Mouse (Mus musculus): ENCODE results near the gene Neb.

Gene Neb

GRCm38 (mm10) chr2:52314922-52315730 is 63.1 kb downstream of the Neb start:
- no peak for DNase-seq (ENCODE audit: inconsistent age in 2 of 2, low spot score in 1 of 2)

- DNase-seq (ENCODE audit: inconsistent age in 2 of 2, low spot score in 1 of 2) = no peak
Measured at GRCm38 (mm10) chr2:52310757-52311156, 67.5 kb downstream of the Neb start.

GRCm38 (mm10) chr2:52306635-52307034 is 71.6 kb downstream of the Neb start:
- no peak for DNase-seq (ENCODE audit: inconsistent age in 2 of 2, low spot score in 1 of 2)

GRCm38 (mm10) chr2:52304554-52304953 is 73.7 kb downstream of the Neb start:
- no peak for DNase-seq (ENCODE audit: inconsistent age in 2 of 2, low spot score in 1 of 2)

- peak in 1 of 2 experiments; percentile 47 for DNase-seq (ENCODE audit: inconsistent age in 2 of 2, low spot score in 1 of 2)
Measured at GRCm38 (mm10) chr2:52303405-52303804, 74.9 kb downstream of the Neb start.

- DNase-seq (ENCODE audit: inconsistent age in 2 of 2, low spot score in 1 of 2) = no peak
Measured at GRCm38 (mm10) chr2:52297969-52298368, 80.3 kb downstream of the Neb start.

- DNase-seq (ENCODE audit: inconsistent age in 2 of 2, low spot score in 1 of 2) = no peak
Measured at GRCm38 (mm10) chr2:52296779-52297178, 81.5 kb downstream of the Neb start.

GRCm38 (mm10) chr2:52287436-52287835 is 90.8 kb downstream of the Neb start:
- DNase-seq (ENCODE audit: inconsistent age in 2 of 2, low spot score in 1 of 2) = no peak

GRCm38 (mm10) chr2:52286421-52286820 is 91.9 kb downstream of the Neb start:
- peak; percentile 45 to 69 for DNase-seq (ENCODE audit: inconsistent age in 2 of 2, low spot score in 1 of 2)

- DNase-seq (ENCODE audit: inconsistent age in 2 of 2, low spot score in 1 of 2) = no peak
Measured at GRCm38 (mm10) chr2:52272146-52272545, 106.1 kb downstream of the Neb start.

GRCm38 (mm10) chr2:52270911-52271310 is 107.4 kb downstream of the Neb start:
- DNase-seq (ENCODE audit: inconsistent age in 2 of 2, low spot score in 1 of 2) = no peak

- DNase-seq (ENCODE audit: inconsistent age in 2 of 2, low spot score in 1 of 2) = peak; percentile 26 to 72
Measured at GRCm38 (mm10) chr2:52262149-52262548, 116.1 kb downstream of the Neb start.

- no peak for DNase-seq (ENCODE audit: inconsistent age in 2 of 2, low spot score in 1 of 2)
Measured at GRCm38 (mm10) chr2:52252037-52252436, 126.2 kb downstream of the Neb start.

- no peak for DNase-seq (ENCODE audit: inconsistent age in 2 of 2, low spot score in 1 of 2)
Measured at GRCm38 (mm10) chr2:52248316-52248826, 129.9 kb downstream of the Neb start.

- DNase-seq (ENCODE audit: inconsistent age in 2 of 2, low spot score in 1 of 2) = no peak
Measured at GRCm38 (mm10) chr2:52245091-52245490, 133.2 kb downstream of the Neb start.

GRCm38 (mm10) chr2:52242691-52243090 is 135.6 kb downstream of the Neb start:
- DNase-seq (ENCODE audit: inconsistent age in 2 of 2, low spot score in 1 of 2) = no peak

GRCm38 (mm10) chr2:52237892-52238291 is 140.4 kb downstream of the Neb start:
- no peak for DNase-seq (ENCODE audit: inconsistent age in 2 of 2, low spot score in 1 of 2)

- no peak for DNase-seq (ENCODE audit: inconsistent age in 2 of 2, low spot score in 1 of 2)
Measured at GRCm38 (mm10) chr2:52227584-52227983, 150.7 kb downstream of the Neb start.

GRCm38 (mm10) chr2:52224366-52224765 is 153.9 kb downstream of the Neb start:
- no peak for DNase-seq (ENCODE audit: inconsistent age in 2 of 2, low spot score in 1 of 2)

GRCm38 (mm10) chr2:52220074-52220473 is 158.2 kb downstream of the Neb start:
- peak in 1 of 2 experiments; percentile 58 for DNase-seq (ENCODE audit: inconsistent age in 2 of 2, low spot score in 1 of 2)

- no peak for DNase-seq (ENCODE audit: inconsistent age in 2 of 2, low spot score in 1 of 2)
Measured at GRCm38 (mm10) chr2:52215945-52216344, 162.3 kb downstream of the Neb start.

GRCm38 (mm10) chr2:52212561-52212961 is 165.7 kb downstream of the Neb start:
- DNase-seq (ENCODE audit: inconsistent age in 2 of 2, low spot score in 1 of 2) = no peak

All from adrenal gland, adult (tissue).